9 mouse cellular contexts compared by ENCODE assay signal in the genomic region with DNA sequence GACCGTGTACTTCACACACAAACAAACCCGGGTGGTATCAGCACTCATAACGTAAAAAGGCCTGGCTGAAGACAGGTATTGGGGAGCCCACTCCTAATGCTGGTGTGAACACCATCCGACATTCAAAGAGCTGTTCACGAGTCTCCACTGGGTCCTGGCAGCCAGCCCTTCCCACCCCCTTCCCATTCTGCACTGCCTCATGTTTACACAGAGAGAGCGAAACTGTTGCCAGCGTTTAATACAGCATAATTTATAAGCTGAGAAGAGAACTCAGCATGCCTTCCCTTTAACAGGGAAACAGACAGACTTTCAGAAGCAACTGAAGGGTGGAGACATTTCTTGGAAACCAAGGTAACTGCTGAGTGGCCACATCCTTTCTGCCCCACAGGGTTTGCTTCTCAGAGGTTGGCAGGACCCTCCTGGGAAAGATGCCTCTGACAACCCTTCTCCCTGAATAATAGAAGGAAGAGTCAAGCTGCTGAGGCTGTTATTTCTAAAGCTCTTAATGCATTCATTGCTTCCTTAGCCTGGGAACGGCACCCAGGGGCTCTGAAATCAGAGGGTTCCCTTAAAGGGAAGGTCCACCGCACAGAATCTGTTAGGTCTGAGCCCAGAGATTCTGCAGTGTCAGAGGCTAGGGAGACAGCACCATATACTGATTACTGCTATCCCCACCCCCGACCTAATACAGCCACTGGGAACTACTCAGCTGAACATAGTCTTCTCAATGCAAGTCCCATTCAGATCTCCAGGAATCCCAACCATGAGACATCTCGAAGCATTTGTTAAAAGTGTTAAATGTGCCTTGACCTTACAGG.
DNase-seq lines count a peak whose midpoint lies in the region; ATAC-seq and TF ChIP-seq lines count a peak whose summit lies in the region.
"Had no signal": no experiment of that assay in that cellular context is flagged by ENCODE, and none has a peak within 500 bp of the region (broad histone marks: within the 10 kb centered on the region; RNA-seq: fewer than 3 reads in every experiment).

No protein-coding gene starts in this region.

- H3K27ac ChIP-seq in forebrain, embryonic 13.5 days: peak overlapping the region; percentile 76
- H3K27ac ChIP-seq in forebrain, embryonic 10.5 days: no peak overlapping the region
- H3K27ac ChIP-seq in intestine, embryonic 16.5 days (ENCODE audit: low read length): peak overlapping the region; percentile 46; the same call in 1 of the 2 replicates

- DNase-seq in forebrain, embryonic 10.5 days (ENCODE audit: extremely low spot score, low spot score): no peak
- DNase-seq in brain, embryonic 14.5 days (ENCODE audit: low read depth): peak; percentile 94
- DNase-seq in lung, postnatal 36 days: peak; percentile 20
- no peak for DNase-seq in adrenal gland, postnatal 14 days
- DNase-seq in gastrocnemius, adult 8-10 months (ENCODE audit: low spot score in 2 of 2): no peak
- DNase-seq in thymus, postnatal 4 days: no peak
- DNase-seq: kidney, adult 9 months had no signal

- H3K36me3 ChIP-seq in forebrain, embryonic 13.5 days (ENCODE audit: poor library complexity, severe bottlenecking): no peaks in the 10 kb centered on the region
- H3K36me3 ChIP-seq in forebrain, embryonic 10.5 days (replicated peaks): no peaks in the 10 kb centered on the region
- no peaks in the 10 kb centered on the region for H3K36me3 ChIP-seq in intestine, embryonic 16.5 days (ENCODE audit: control insufficient read depth, insufficient read depth, low read length)

- H3K9ac ChIP-seq in forebrain, embryonic 13.5 days: 0 out of 2 replicates have a peak overlapping the region, but pooled peaks have one; percentile 6
- H3K9ac ChIP-seq in intestine, embryonic 16.5 days (ENCODE audit: low read depth, low read length): no peak overlapping the region

- peaks cover 36% of the 10 kb centered on the region for H3K4me1 ChIP-seq in forebrain, embryonic 13.5 days
- peaks cover 21% of the 10 kb centered on the region for H3K4me1 ChIP-seq in forebrain, embryonic 10.5 days
- peaks cover 2% of the 10 kb centered on the region; the same call in 1 of the 2 replicates for H3K4me1 ChIP-seq in intestine, embryonic 16.5 days (ENCODE audit: control insufficient read depth, insufficient read depth, low read length)

- TF ChIP-seq CTCF in brain, embryonic 14.5 days (IDR thresholded peaks at IDR 0.05; ENCODE audit: borderline replicate concordance, extremely low read depth, insufficient read depth, insufficient read length): no peak

- H3K4me2 ChIP-seq in forebrain, embryonic 13.5 days: peak overlapping the region; percentile 15; the same call in 1 of the 2 replicates
- H3K4me2 ChIP-seq in intestine, embryonic 16.5 days (ENCODE audit: low read depth, low read length): no peak overlapping the region

- WGBS in forebrain, embryonic 13.5 days: 40% methylated on average over 11 of the region's 11 CpGs
- 80% methylated on average over 11 of the region's 11 CpGs for WGBS in forebrain, embryonic 10.5 days
- WGBS in intestine, embryonic 16.5 days: 43% methylated on average over 11 of the region's 11 CpGs

- peak; percentile 89 for ATAC-seq in forebrain, embryonic 13.5 days
- ATAC-seq in intestine, embryonic 16.5 days: peak; percentile 56

- H3K27me3 ChIP-seq in forebrain, embryonic 13.5 days: 0 out of 2 replicates have a peak, but pooled peaks cover 4% of the 10 kb centered on the region
- H3K27me3 ChIP-seq in forebrain, embryonic 10.5 days (ENCODE audit: poor library complexity, severe bottlenecking): peaks cover 43% of the 10 kb centered on the region
- no peaks in the 10 kb centered on the region for H3K27me3 ChIP-seq in intestine, embryonic 16.5 days (replicated peaks; ENCODE audit: control insufficient read depth, insufficient read depth, low read length)

- no peaks in the 10 kb centered on the region for H3K9me3 ChIP-seq in forebrain, embryonic 13.5 days (replicated peaks)
- peaks cover 3% of the 10 kb centered on the region; the same call in 1 of the 2 replicates for H3K9me3 ChIP-seq in forebrain, embryonic 10.5 days
- no peaks in the 10 kb centered on the region; the same call in 1 of the 2 replicates for H3K9me3 ChIP-seq in intestine, embryonic 16.5 days (ENCODE audit: control insufficient read depth, low read length)

- TF ChIP-seq POLR2A in brain, embryonic 14.5 days (IDR thresholded peaks at IDR 0.05; ENCODE audit: borderline replicate concordance, extremely low read depth, insufficient read depth, insufficient read length, poor library complexity, severe bottlenecking): no peak

- no peak overlapping the region for H3K4me3 ChIP-seq in forebrain, embryonic 13.5 days
- no peak overlapping the region for H3K4me3 ChIP-seq in forebrain, embryonic 10.5 days
- no peak overlapping the region for H3K4me3 ChIP-seq in intestine, embryonic 16.5 days (ENCODE audit: low read length)

Comparison
In these comparisons a context has a peak if more than half of its experiments do, and no peak if none do; other contexts are left out.
1. DNase-seq: peak in brain, embryonic 14.5 days (single experiment) and lung, postnatal 36 days (single experiment); none in forebrain, embryonic 10.5 days (single experiment), adrenal gland, postnatal 14 days (single experiment), gastrocnemius, adult 8-10 months (0 of 2) and thymus, postnatal 4 days (single experiment).